In genomic region chr1:181358526-181358925, GRCm38 (mm10) we compare ENCODE assay signal across 19 mouse cellular contexts. TPM values are rescaled to one million over a fixed set of nuclear protein-coding genes. Genes with fewer than 3 reads are reported as not detected.
DNase-seq lines count a peak whose midpoint lies in the region; TF ChIP-seq lines count a peak whose summit lies in the region.
"Had no signal": no experiment of that assay in that cellular context is flagged by ENCODE, and none has a peak within 500 bp of the region (broad histone marks: within the 10 kb centered on the region; RNA-seq: fewer than 3 reads in every experiment).

No protein-coding gene starts in this region.

- TF ChIP-seq CTCF in layer of hippocampus, adult 2 months (conservative IDR thresholded peaks at IDR 0.05): no peak

- intact Hi-C loops in left cerebral cortex, postnatal 4 days (cut with DNase I): no loop called here
- intact Hi-C loops in left cerebral cortex, postnatal 36 days (cut with DNase I): no loop called here

- H3K27ac ChIP-seq in layer of hippocampus, adult 2 months: no peak overlapping the region
- H3K27ac ChIP-seq: embryonic facial prominence, embryonic 10.5 days; forebrain, embryonic 15.5 days; hindbrain, embryonic 12.5 days; kidney, embryonic 15.5 days; midbrain, embryonic 12.5 days had no signal

- H3K4me3 ChIP-seq in layer of hippocampus, adult 2 months: no peak overlapping the region
- H3K4me3 ChIP-seq: embryonic facial prominence, embryonic 10.5 days; forebrain, embryonic 15.5 days; hindbrain, embryonic 12.5 days; kidney, embryonic 15.5 days; midbrain, embryonic 12.5 days had no signal

- DNase-seq in left cerebral cortex, postnatal 4 days: peak; percentile 26
- DNase-seq in left cerebral cortex, postnatal 36 days (ENCODE audit: low spot score in 2 of 2): no peak
- DNase-seq in adipocyte (ENCODE audit: low spot score): peak; percentile 16
- peak; percentile 40 for DNase-seq in lung, postnatal 10 days
- no peak for DNase-seq in layer of hippocampus, postnatal 10 days (ENCODE audit: low spot score in 2 of 2)
- no peak for DNase-seq in gastrocnemius, postnatal 4 days (ENCODE audit: low spot score in 2 of 2)
- no peak for DNase-seq in layer of hippocampus, adult 2 months (ENCODE audit: low spot score in 2 of 2)
- DNase-seq: cerebellum, adult 9-10 months; right cerebral cortex, postnatal 14 days; spleen, adult 18-20 months had no signal

RNA-seq across cellular contexts. Expression of gene Cnih3, which starts 6.1 kb away (rescaled TPM):
- 10 to 100 TPM; 51.7 to 55.9 TPM for total RNA-seq in left cerebral cortex, postnatal 4 days (2021)
- total RNA-seq in left cerebral cortex, postnatal 36 days (2021): 10 to 100 TPM; 78.5 to 81.5 TPM
- 10 to 100 TPM; 48.3 to 56.1 TPM for total RNA-seq in layer of hippocampus, postnatal 10 days (2021)
- under 1 TPM in 1 of 2 experiments, not detected in 1; 0.17 TPM for total RNA-seq in gastrocnemius, postnatal 4 days (2021)
- 10 to 100 TPM; 68.5 to 71.3 TPM for total RNA-seq in layer of hippocampus, adult 2 months (2021)
- total RNA-seq: gastrocnemius, adult 8-10 months; granulocyte monocyte progenitor cell, adult 5-6 weeks; liver, adult 2 months; megakaryocyte, adult 5-6 weeks had no signal

Comparison
In these comparisons a context has a peak if more than half of its experiments do, and no peak if none do; other contexts are left out.
1. DNase-seq: peak in left cerebral cortex, postnatal 4 days (single experiment), adipocyte (single experiment) and lung, postnatal 10 days (single experiment); none in left cerebral cortex, postnatal 36 days (0 of 2), layer of hippocampus, postnatal 10 days (0 of 2), gastrocnemius, postnatal 4 days (0 of 2) and layer of hippocampus, adult 2 months (0 of 2).
2. RNA of gene Cnih3, which starts 6.1 kb away (total RNA-seq): 78.5 to 81.5 TPM in left cerebral cortex, postnatal 36 days, 68.5 to 71.3 TPM in layer of hippocampus, adult 2 months, 48.3 to 56.1 TPM in layer of hippocampus, postnatal 10 days and 51.7 to 55.9 TPM in left cerebral cortex, postnatal 4 days; 0.17 TPM in gastrocnemius, postnatal 4 days; every median in the first group is over 10 times any median in the second.